Mouse (Mus musculus) midbrain, postnatal 0 days (tissue): ENCODE data around the gene Hsp90b1. TPM values are rescaled to one million over a fixed set of nuclear protein-coding genes. Genes with fewer than 3 reads are reported as not detected.
"Not testable (repeated sequence)": the region's sequence is repeated elsewhere in the genome, so short reads cannot be mapped to it uniquely, and the experiment has no call there.

Experiments
- ATAC-seq: fragments of 200-750 bp; cut with Nextera tagmentation; 2 replicates; pipeline ENCODE4 v1.8.0; 2017; ENCODE audit warnings: moderate number of reproducible peaks, mild to moderate bottlenecking, moderate TSS enrichment, moderate library complexity; ENCODE audit not compliant: low FRiP score
- DNase-seq: peaks from one replicate; pipeline ENCODE4 v3.0.0-alpha.2; 2015; ENCODE audit warnings: low spot score
- H3K27ac ChIP-seq: fragments of 300-500 bp; sonication (generic); 2 replicates; pipeline ENCODE4 v1.5.1; 2014; ENCODE audit warnings: low read depth, mild to moderate bottlenecking, low read length, mixed read lengths
- H3K27me3 ChIP-seq: fragments of 300-500 bp; sonication (generic); 2 replicates; pipeline ENCODE4 v1.6.1; 2014; ENCODE audit warnings: low read length, control low read depth, mixed read lengths; ENCODE audit not compliant: insufficient read depth
- H3K36me3 ChIP-seq: fragments of 300-500 bp; sonication (generic); 2 replicates; pipeline ENCODE4 v1.6.1; 2014; ENCODE audit warnings: low read length, control low read depth, mixed read lengths; ENCODE audit not compliant: insufficient read depth
- H3K4me1 ChIP-seq: fragments of 300-500 bp; sonication (generic); 2 replicates; pipeline ENCODE4 v1.6.1; 2014; ENCODE audit warnings: mild to moderate bottlenecking, control low read depth, antibody characterized with exemption, low read length, mixed read lengths; ENCODE audit not compliant: insufficient read depth
- H3K4me2 ChIP-seq: fragments of 300-500 bp; sonication (generic); 2 replicates; pipeline ENCODE4 v1.6.1; 2014; ENCODE audit warnings: low read depth, mild to moderate bottlenecking, low read length, mixed read lengths; ENCODE audit not compliant: poor library complexity, severe bottlenecking
- H3K4me3 ChIP-seq: fragments of 300-500 bp; sonication (generic); 2 replicates; pipeline ENCODE4 v1.5.1; 2014; ENCODE audit warnings: low read depth, mild to moderate bottlenecking, low read length, moderate library complexity
- H3K9ac ChIP-seq: fragments of 300-500 bp; sonication (generic); replicated peaks from 2 replicates; pipeline ENCODE4 v1.6.1; 2014; ENCODE audit warnings: mild to moderate bottlenecking, low read length, moderate library complexity, mixed read lengths; ENCODE audit not compliant: poor library complexity, severe bottlenecking
- H3K9me3 ChIP-seq: fragments of 300-500 bp; sonication (generic); 2 replicates; pipeline ENCODE4 v1.6.1; 2016; ENCODE audit warnings: low read length, control low read depth
- CTCF ChIP-seq: IDR thresholded peaks from 2 replicates; pipeline ENCODE4 v1.5.1; 2016; ENCODE audit warnings: antibody characterized with exemption, mild to moderate bottlenecking
- WGBS: fragments of 180-500 bp; shearing (Covaris S2); extraction: QIAGEN DNeasy Blood & Tissue Kit; methylation state at CpG from one replicate; pipeline ENCODE4 v1.1.7; 2014; 5-methylcytosine and 5-hydroxymethylcytosine counted together
- microRNA-seq: library from miRNA; unstranded; fragments of <30 nt; microRNA quantifications from one replicate; pipeline ENCODE4, GENCODE M21; 2016; ENCODE audit warnings: borderline number of aligned reads
- polyA plus RNA-seq: library from polyadenylated mRNA; unstranded; fragments of >200 nt; fragmentation: Nextera tagmentation; extraction: Ambion mirVana; gene quantifications from 2 replicates; pipeline ENCODE4 v1.2.1, GENCODE M21; 2015
- total RNA-seq: library from RNA; depleted of rRNA; stranded (reverse); fragments of >200 nt; gene quantifications from 2 replicates; pipeline ENCODE4 v1.2.3, GENCODE M21; 2014; rRNA removed

Hsp90b1 gene
- total and polyA plus RNA-seq, 2 experiments from 2014 or later, result 126 to 222 TPM

- WGBS, result 1% methylated on average over 47 of the region's 53 CpGs
- Histone ChIP-seq H3K4me3 (peak overlapping the region; percentile 65), H3K27ac (peak overlapping the region; percentile 78), H3K9ac (peak overlapping the region; percentile 71), H3K4me2 (peak overlapping the region; percentile 60)
- DNase-seq (peak; percentile 78), ATAC-seq (peak; percentile 96)
- peak; percentile 11; the same call in 1 of the 2 replicates for TF ChIP-seq CTCF
- H3K4me1 ChIP-seq, H3K9me3 ChIP-seq, H3K27me3 ChIP-seq, H3K36me3 ChIP-seq: not testable (repeated sequence)
Measured at GRCm38 (mm10) chr10:86685179-86686016, 19.9 kb downstream of the Hsp90b1 start.

GRCm38 (mm10) chr10:86684797-86685178, 20.5 kb downstream of the Hsp90b1 start:
- not testable (repeated sequence) for H3K9me3 ChIP-seq, H3K36me3 ChIP-seq, H3K4me1 ChIP-seq, H3K9ac ChIP-seq, DNase-seq, H3K27me3 ChIP-seq
- Histone ChIP-seq H3K4me2 (peak overlapping the region; percentile 34; the same call in 1 of the 2 replicates), H3K27ac (peak overlapping the region; percentile 78; the same call in 1 of the 2 replicates), H3K4me3 (peak overlapping the region; percentile 65)
- 26% methylated on average over 2 of the region's 2 CpGs for WGBS
- peak; percentile 59 for ATAC-seq

- not testable (repeated sequence) for H3K27me3 ChIP-seq, DNase-seq, H3K9me3 ChIP-seq, H3K4me1 ChIP-seq, H3K4me2 ChIP-seq, H3K4me3 ChIP-seq, H3K36me3 ChIP-seq, H3K9ac ChIP-seq, H3K27ac ChIP-seq, ATAC-seq
- WGBS, result 82% methylated on average over 4 of the region's 4 CpGs
Measured at GRCm38 (mm10) chr10:86670550-86670949, 34.8 kb downstream of the Hsp90b1 start.

Small RNA genes within 50 kb of the gene (microRNA-seq; reads per million reads assigned to microRNA genes)
- not detected for gene Gm25745

Other genes starting within 250 kb of the Hsp90b1 start
- 67.0 and 83.2 TPM in 2 replicates for gene Syn3, start 206.6 kb downstream of the Hsp90b1 start, total RNA-seq
- gene Syn3, start 206.6 kb downstream of the Hsp90b1 start, polyA plus RNA-seq, result 19.3 and 22.0 TPM in 2 replicates
- gene Ttc41, start 302 bp upstream of the Hsp90b1 start, total RNA-seq, result 1.8 and 2.5 TPM in 2 replicates
- gene Ttc41, start 302 bp upstream of the Hsp90b1 start, polyA plus RNA-seq, result 1.5 and 1.6 TPM in 2 replicates
- gene Gm49358, start 58.5 kb upstream of the Hsp90b1 start, total RNA-seq, result not detected in 2 replicates
- not detected in 2 replicates for gene Gm49358, start 58.5 kb upstream of the Hsp90b1 start, polyA plus RNA-seq
- 56.2 and 70.5 TPM in 2 replicates for gene Nt5dc3, start 73.5 kb upstream of the Hsp90b1 start, total RNA-seq
- 11.9 and 13.2 TPM in 2 replicates for gene Nt5dc3, start 73.5 kb upstream of the Hsp90b1 start, polyA plus RNA-seq